Comparison of ENCODE assay signal across 8 mouse cellular contexts in the genomic region with DNA sequence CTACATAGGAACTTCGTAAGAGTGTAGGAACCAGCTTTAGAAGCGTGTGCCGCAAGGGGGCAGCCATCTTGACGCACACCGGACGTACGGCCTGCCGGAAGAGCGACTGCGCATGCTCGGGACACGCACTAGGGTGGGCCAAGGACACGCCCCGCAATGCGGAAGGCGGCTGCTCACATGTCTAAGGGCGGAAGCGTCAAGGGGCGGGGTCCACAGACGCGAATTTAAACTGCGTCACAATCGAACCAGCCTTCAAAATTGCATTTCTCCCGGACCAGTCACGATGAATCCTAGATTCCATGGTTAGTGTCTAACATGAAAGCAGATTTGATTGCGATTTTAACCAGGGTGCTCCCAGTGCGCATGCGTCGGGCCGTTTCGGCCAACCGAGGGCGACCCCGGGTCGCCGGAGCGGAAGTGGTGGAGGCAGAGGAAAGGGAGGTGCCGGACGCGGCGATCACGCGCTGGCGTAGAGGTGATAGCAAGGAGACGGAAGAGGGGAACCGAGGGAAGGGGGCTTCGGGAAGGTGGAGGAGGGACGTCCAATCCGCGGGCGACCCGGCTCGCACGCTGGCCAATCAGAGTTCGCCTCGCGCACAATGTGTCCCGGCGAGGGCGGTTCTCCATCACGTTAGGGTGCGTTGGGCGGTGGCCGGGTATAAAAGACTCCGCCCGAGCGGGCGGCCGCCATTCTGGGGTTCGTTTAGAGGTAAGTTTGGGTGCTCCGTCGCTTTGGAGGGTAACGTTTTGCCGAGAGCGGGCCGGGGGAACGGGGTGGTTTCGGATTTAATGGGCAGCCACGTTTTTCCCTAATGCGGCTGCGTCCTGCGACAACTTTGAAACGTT. TPM values are rescaled to one million over a fixed set of nuclear protein-coding genes. Genes with fewer than 3 reads are reported as not detected.
DNase-seq lines count a peak whose midpoint lies in the region; ATAC-seq and TF ChIP-seq lines count a peak whose summit lies in the region.

A gene (minus strand): TSS at position 93 of the 846 bp plus-strand sequence.
A gene (plus strand): TSS at position 138 of the 846 bp plus-strand sequence.

- peak; percentile 94 for ATAC-seq in kidney, embryonic 14.5 days (ENCODE audit: low FRiP score, low TSS enrichment)
- ATAC-seq in limb, embryonic 15.5 days (ENCODE audit: insufficient number of reproducible peaks, low FRiP score, low TSS enrichment, low read depth), result peak; percentile 96

- TF ChIP-seq POLR2A in bone marrow macrophage, adult 2 months (IDR thresholded peaks at IDR 0.05; ENCODE audit: borderline replicate concordance, low read depth, low read length), result peak; percentile 88
- TF ChIP-seq POLR2A in embryonic fibroblast, embryonic 13.5 days (IDR thresholded peaks at IDR 0.05; ENCODE audit: low read depth, low read length), result peak; percentile 88

- peak; percentile 100 for DNase-seq in A20 (ENCODE audit: low read depth, low spot score)
- DNase-seq in heart, adult 9 months (ENCODE audit: low spot score in 2 of 2), result peak; percentile 99 to 100
- DNase-seq in monocyte, adult 2 months (ENCODE audit: low read depth in 1 of 2, low spot score in 2 of 2), result peak; percentile 99
- peak; percentile 100 for DNase-seq in spleen, postnatal 36 days (ENCODE audit: low spot score in 2 of 2)

- under 1% methylated on average over 83 of the region's 83 CpGs for WGBS in kidney, embryonic 14.5 days
- WGBS in limb, embryonic 15.5 days, result under 1% methylated on average over 83 of the region's 83 CpGs

- H3K27ac ChIP-seq in bone marrow macrophage, adult 2 months (ENCODE audit: insufficient read depth, low read depth, low read length), result peak within 1 kb of the TSS; percentile 98
- peak within 1 kb of the TSS; percentile 95 for H3K27ac ChIP-seq in embryonic fibroblast, embryonic 13.5 days (ENCODE audit: insufficient read depth, low read length)
- peak within 1 kb of the TSS; percentile 99 for H3K27ac ChIP-seq in kidney, embryonic 14.5 days (ENCODE audit: low read depth, low read length)
- H3K27ac ChIP-seq in limb, embryonic 15.5 days, result peak within 1 kb of the TSS; percentile 96

- peak within 1 kb of the TSS; percentile 83 for H3K4me3 ChIP-seq in bone marrow macrophage, adult 2 months (ENCODE audit: insufficient read depth, low read length)
- peak within 1 kb of the TSS; percentile 93 for H3K4me3 ChIP-seq in embryonic fibroblast, embryonic 13.5 days (ENCODE audit: insufficient read depth, low read length)
- peak within 1 kb of the TSS; percentile 85 for H3K4me3 ChIP-seq in kidney, embryonic 14.5 days (ENCODE audit: low read length)
- peak within 1 kb of the TSS; percentile 71 for H3K4me3 ChIP-seq in limb, embryonic 15.5 days

- H3K27me3 ChIP-seq in kidney, embryonic 14.5 days (ENCODE audit: control insufficient read depth, insufficient read depth, low read length), result no peaks in the 10 kb centered on the region
- H3K27me3 ChIP-seq in limb, embryonic 15.5 days, result no peaks in the 10 kb centered on the region

- no peaks in the 10 kb centered on the region for H3K9me3 ChIP-seq in kidney, embryonic 14.5 days (ENCODE audit: control insufficient read depth, low read length)
- H3K9me3 ChIP-seq in limb, embryonic 15.5 days, result no peaks in the 10 kb centered on the region

- H3K4me2 ChIP-seq in kidney, embryonic 14.5 days (replicated peaks; ENCODE audit: low read depth, low read length), result peak within 1 kb of the TSS; percentile 98
- peak within 1 kb of the TSS; percentile 69 for H3K4me2 ChIP-seq in limb, embryonic 15.5 days

- peaks cover 37% of the 10 kb centered on the region for H3K36me3 ChIP-seq in kidney, embryonic 14.5 days (ENCODE audit: control insufficient read depth, insufficient read depth, low read length)
- H3K36me3 ChIP-seq in limb, embryonic 15.5 days, result peaks cover 20% of the 10 kb centered on the region

- H3K4me1 ChIP-seq in bone marrow macrophage, adult 2 months (ENCODE audit: control insufficient read depth, insufficient read depth, low read length), result peaks cover 24% of the 10 kb centered on the region
- H3K4me1 ChIP-seq in embryonic fibroblast, embryonic 13.5 days (ENCODE audit: control insufficient read depth, insufficient read depth, low read length), result peaks cover 5% of the 10 kb centered on the region
- peaks cover 24% of the 10 kb centered on the region for H3K4me1 ChIP-seq in kidney, embryonic 14.5 days (ENCODE audit: control insufficient read depth, insufficient read depth, low read length)
- H3K4me1 ChIP-seq in limb, embryonic 15.5 days, result peaks cover 24% of the 10 kb centered on the region

- peak within 1 kb of the TSS; percentile 97 for H3K9ac ChIP-seq in kidney, embryonic 14.5 days (ENCODE audit: low read depth, low read length)
- H3K9ac ChIP-seq in limb, embryonic 15.5 days, result peak within 1 kb of the TSS; percentile 85

- TF ChIP-seq CTCF in bone marrow macrophage, adult 2 months (IDR thresholded peaks at IDR 0.05; ENCODE audit: low read depth, low read length), result no peak
- TF ChIP-seq CTCF in embryonic fibroblast, embryonic 13.5 days (IDR thresholded peaks at IDR 0.05; ENCODE audit: borderline replicate concordance, insufficient read depth, low read length), result peak; percentile 63; the same call in 1 of the 2 replicates

RNA-seq across cellular contexts. Expression of the first gene that starts in this region (rescaled TPM):
- 21.0 and 29.4 TPM in 2 replicates for polyA plus RNA-seq in bone marrow macrophage, adult 2 months (2012; ENCODE audit: insufficient read depth, insufficient read length, missing spikeins)
- 86.9 and 89.8 TPM in 2 replicates for polyA plus RNA-seq in embryonic fibroblast, embryonic 13.5 days (2011; ENCODE audit: insufficient read length, low read depth, missing spikeins)
- polyA plus RNA-seq in kidney, embryonic 14.5 days (2014; fragmentation: Nextera tagmentation; extraction: Ambion mirVana), result 79.0 and 101 TPM in 2 replicates
- polyA plus RNA-seq in limb, embryonic 15.5 days (2015; fragmentation: Nextera tagmentation; extraction: Ambion mirVana), result 72.4 and 77.1 TPM in 2 replicates

RNA-seq across cellular contexts. Expression of the second gene that starts in this region (rescaled TPM):
- polyA plus RNA-seq in bone marrow macrophage, adult 2 months (2012; ENCODE audit: insufficient read depth, insufficient read length, missing spikeins), result 36.0 and 46.0 TPM in 2 replicates
- 58.6 and 67.3 TPM in 2 replicates for polyA plus RNA-seq in embryonic fibroblast, embryonic 13.5 days (2011; ENCODE audit: insufficient read length, low read depth, missing spikeins)
- polyA plus RNA-seq in kidney, embryonic 14.5 days (2014; fragmentation: Nextera tagmentation; extraction: Ambion mirVana), result 30.6 and 44.7 TPM in 2 replicates
- 35.0 and 40.1 TPM in 2 replicates for polyA plus RNA-seq in limb, embryonic 15.5 days (2015; fragmentation: Nextera tagmentation; extraction: Ambion mirVana)

Comparison
In these comparisons a context has a peak if more than half of its experiments do, and no peak if none do; other contexts are left out.
1. Peak in every context shown above with its lines: DNase-seq, ATAC-seq, H3K4me3 ChIP-seq and H3K27ac ChIP-seq.